Mouse (Mus musculus) lung, postnatal 0 days (tissue): Measurements from ENCODE around the gene Sar1b.
"Not testable (repeated sequence)": the region's sequence is repeated elsewhere in the genome, so short reads cannot be mapped to it uniquely, and the experiment has no call there.

Experiments
- CTCF ChIP-seq: IDR thresholded peaks from 2 replicates; pipeline ENCODE4 v1.5.1; 2016; ENCODE audit warnings: antibody characterized with exemption, mild to moderate bottlenecking
- EP300 ChIP-seq: IDR thresholded peaks from 2 replicates; pipeline ENCODE4 v1.6.1; 2016; ENCODE audit warnings: antibody characterized with exemption, mild to moderate bottlenecking, control low read depth

GRCm38 (mm10) chr11:51789735-51790134 lies 26.2 kb downstream of the Sar1b start:
- TF ChIP-seq EP300: not testable (repeated sequence)
- peak; percentile 35 for TF ChIP-seq CTCF
